Mouse (Mus musculus): Measurements from ENCODE around the gene Rpp14. TPM values are rescaled to one million over a fixed set of nuclear protein-coding genes. Genes with fewer than 3 reads are reported as not detected.

The Rpp14 gene
- polyA plus RNA-seq, 1 experiment from 2014 or later = 48.0 TPM

- no peak for ATAC-seq (ENCODE audit: low FRiP score, low read depth)
- WGBS = 64% methylated on average over 8 of the region's 8 CpGs
- no peaks in the 10 kb centered on the region for H3K4me1 ChIP-seq
- H3K27ac ChIP-seq = no peak overlapping the region
- H3K27me3 ChIP-seq (replicated peaks) = no peaks in the 10 kb centered on the region
- H3K36me3 ChIP-seq = peaks cover 24% of the 10 kb centered on the region
- H3K9ac ChIP-seq = no peak overlapping the region
- H3K4me3 ChIP-seq = no peak overlapping the region
- H3K4me2 ChIP-seq (replicated peaks) = no peak overlapping the region
- H3K9me3 ChIP-seq = no peaks in the 10 kb centered on the region
Observed at GRCm38 (mm10) chr14:8044330-8044729, 35.8 kb upstream of the Rpp14 start.

DNA sequence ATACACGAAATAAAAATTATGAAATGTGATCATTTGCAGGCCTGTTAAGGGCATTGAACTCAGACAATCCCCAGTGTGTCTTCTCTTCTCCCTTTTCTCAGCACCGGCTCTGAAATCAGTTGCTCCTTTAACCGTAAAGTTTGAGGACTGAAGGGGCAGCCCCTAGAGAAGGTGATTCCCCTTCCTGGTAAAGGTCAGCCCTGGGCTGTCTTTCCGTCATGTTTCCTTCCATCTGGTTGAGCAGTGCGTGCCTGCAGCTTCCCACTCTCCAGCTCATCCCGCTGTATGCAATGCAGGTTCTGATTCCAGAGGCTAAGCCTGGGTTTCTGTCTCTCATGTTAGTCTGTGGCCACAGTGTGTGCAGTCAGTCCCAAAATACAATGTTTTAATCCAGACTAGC, 35.4 kb upstream of the Rpp14 start:
- Histone ChIP-seq H3K27ac (no peak overlapping the region), H3K4me1 (no peaks in the 10 kb centered on the region), H3K36me3 (peaks cover 26% of the 10 kb centered on the region), H3K9me3 (no peaks in the 10 kb centered on the region), H3K4me2 (replicated peaks) (no peak overlapping the region), H3K9ac (no peak overlapping the region), H3K27me3 (replicated peaks) (no peaks in the 10 kb centered on the region), H3K4me3 (no peak overlapping the region)
- 89% methylated on average over 6 of the region's 6 CpGs for WGBS
- no peak for ATAC-seq (ENCODE audit: low FRiP score, low read depth)

DNA sequence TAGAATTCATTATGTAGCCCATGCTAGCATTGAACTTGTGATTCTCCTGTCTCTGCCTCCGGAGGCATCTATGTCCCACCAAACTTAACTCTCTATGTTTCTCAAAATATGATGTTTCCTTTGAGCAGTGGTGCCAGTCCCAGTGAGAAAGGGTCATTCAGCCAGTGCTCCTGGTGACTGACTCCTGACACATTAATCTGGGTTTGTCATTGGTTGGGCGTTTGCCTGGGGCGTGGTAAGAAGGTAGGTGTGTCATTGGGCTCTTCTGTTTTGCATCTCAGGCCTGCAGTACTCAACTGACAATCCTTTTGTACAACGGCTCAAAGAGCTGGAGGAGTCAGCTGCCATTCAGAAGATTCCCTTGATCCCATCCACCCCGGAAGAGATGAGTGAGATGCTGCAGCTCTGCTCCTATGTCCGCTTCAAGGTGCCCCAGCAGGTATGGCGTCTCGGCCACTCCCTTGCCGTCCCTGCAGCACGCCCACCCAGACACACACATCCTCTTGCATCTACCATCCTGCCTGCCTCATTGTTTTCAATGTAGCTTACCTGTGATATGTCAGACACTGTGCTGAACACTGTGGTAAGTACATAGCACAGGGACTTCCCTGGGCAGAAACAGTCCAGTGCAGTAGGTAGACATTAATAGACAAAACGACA, 34.9 kb upstream of the Rpp14 start:
- peaks cover 30% of the 10 kb centered on the region for H3K36me3 ChIP-seq
- 88% methylated on average over 11 of the region's 11 CpGs for WGBS

GRCm38 (mm10) chr14:8046839-8047238, 33.3 kb upstream of the Rpp14 start:
- no peak overlapping the region for H3K4me2 ChIP-seq (replicated peaks)
- no peaks in the 10 kb centered on the region for H3K27me3 ChIP-seq (replicated peaks)
- no peaks in the 10 kb centered on the region for H3K9me3 ChIP-seq
- H3K4me3 ChIP-seq = no peak overlapping the region
- peaks cover 33% of the 10 kb centered on the region for H3K36me3 ChIP-seq
- no peak overlapping the region for H3K27ac ChIP-seq
- H3K4me1 ChIP-seq = no peaks in the 10 kb centered on the region
- no peak overlapping the region for H3K9ac ChIP-seq
- 98% methylated on average over 6 of the region's 6 CpGs for WGBS
- ATAC-seq (ENCODE audit: low FRiP score, low read depth) = no peak

More for the DNA sequence above, 34.9 kb upstream of the Rpp14 start:
- H3K9me3 ChIP-seq = no peaks in the 10 kb centered on the region
- ATAC-seq (ENCODE audit: low FRiP score, low read depth) = no peak
- H3K27me3 ChIP-seq (replicated peaks) = no peaks in the 10 kb centered on the region
- no peak overlapping the region for H3K4me2 ChIP-seq (replicated peaks)
- H3K4me1 ChIP-seq = no peaks in the 10 kb centered on the region
- no peak overlapping the region for H3K4me3 ChIP-seq
- no peak overlapping the region for H3K9ac ChIP-seq
- H3K27ac ChIP-seq = no peak overlapping the region

GRCm38 (mm10) chr14:8049334-8049733, 30.8 kb upstream of the Rpp14 start:
- peaks cover 38% of the 10 kb centered on the region for H3K36me3 ChIP-seq

DNA sequence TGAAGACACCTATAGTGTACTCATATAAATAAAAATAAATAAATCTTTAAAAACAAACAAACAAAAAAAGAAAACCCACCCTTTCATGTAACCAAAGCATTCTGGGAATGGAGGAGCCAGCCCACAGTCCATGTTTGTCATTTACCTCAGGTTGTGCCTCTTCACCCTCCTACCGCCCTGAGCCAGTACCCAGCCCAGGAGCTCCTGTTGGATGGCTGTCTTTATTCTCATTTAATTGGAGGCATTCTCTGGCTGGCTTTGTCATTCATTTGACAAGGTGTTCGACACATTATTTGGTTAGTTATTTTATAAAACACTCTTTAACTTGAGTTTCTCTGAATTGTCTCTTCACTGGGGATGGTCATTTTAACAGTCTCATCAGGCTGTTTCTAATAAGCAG, 28.3 kb upstream of the Rpp14 start:
- 91% methylated on average over 2 of the region's 2 CpGs for WGBS
- Histone ChIP-seq H3K4me3 (no peak overlapping the region), H3K27me3 (replicated peaks) (no peaks in the 10 kb centered on the region), H3K27ac (no peak overlapping the region), H3K4me1 (peaks cover 4% of the 10 kb centered on the region), H3K9me3 (no peaks in the 10 kb centered on the region), H3K36me3 (peaks cover 28% of the 10 kb centered on the region), H3K9ac (no peak overlapping the region), H3K4me2 (replicated peaks) (no peak overlapping the region)
- no peak for ATAC-seq (ENCODE audit: low FRiP score, low read depth)

More at GRCm38 (mm10) chr14:8049334-8049733, 30.8 kb upstream of the Rpp14 start:
- H3K4me2 ChIP-seq (replicated peaks) = no peak overlapping the region
- ATAC-seq (ENCODE audit: low FRiP score, low read depth) = no peak
- no peak overlapping the region for H3K27ac ChIP-seq
- no peaks in the 10 kb centered on the region for H3K27me3 ChIP-seq (replicated peaks)
- no peak overlapping the region for H3K4me3 ChIP-seq
- H3K9me3 ChIP-seq = no peaks in the 10 kb centered on the region
- H3K4me1 ChIP-seq = peaks cover 4% of the 10 kb centered on the region
- no peak overlapping the region for H3K9ac ChIP-seq
- 89% methylated on average over 10 of the region's 10 CpGs for WGBS

- H3K9me3 ChIP-seq = no peaks in the 10 kb centered on the region
- no peaks in the 10 kb centered on the region for H3K27me3 ChIP-seq (replicated peaks)
- no peak overlapping the region for H3K9ac ChIP-seq
- no peak overlapping the region for H3K4me2 ChIP-seq (replicated peaks)
- ATAC-seq (ENCODE audit: low FRiP score, low read depth) = no peak
- 98% methylated on average over 7 of the region's 7 CpGs for WGBS
- H3K4me3 ChIP-seq = no peak overlapping the region
- H3K4me1 ChIP-seq = peaks cover 4% of the 10 kb centered on the region
- H3K36me3 ChIP-seq = peaks cover 22% of the 10 kb centered on the region
- H3K27ac ChIP-seq = no peak overlapping the region
Observed at GRCm38 (mm10) chr14:8052661-8053060, 27.5 kb upstream of the Rpp14 start.

DNA sequence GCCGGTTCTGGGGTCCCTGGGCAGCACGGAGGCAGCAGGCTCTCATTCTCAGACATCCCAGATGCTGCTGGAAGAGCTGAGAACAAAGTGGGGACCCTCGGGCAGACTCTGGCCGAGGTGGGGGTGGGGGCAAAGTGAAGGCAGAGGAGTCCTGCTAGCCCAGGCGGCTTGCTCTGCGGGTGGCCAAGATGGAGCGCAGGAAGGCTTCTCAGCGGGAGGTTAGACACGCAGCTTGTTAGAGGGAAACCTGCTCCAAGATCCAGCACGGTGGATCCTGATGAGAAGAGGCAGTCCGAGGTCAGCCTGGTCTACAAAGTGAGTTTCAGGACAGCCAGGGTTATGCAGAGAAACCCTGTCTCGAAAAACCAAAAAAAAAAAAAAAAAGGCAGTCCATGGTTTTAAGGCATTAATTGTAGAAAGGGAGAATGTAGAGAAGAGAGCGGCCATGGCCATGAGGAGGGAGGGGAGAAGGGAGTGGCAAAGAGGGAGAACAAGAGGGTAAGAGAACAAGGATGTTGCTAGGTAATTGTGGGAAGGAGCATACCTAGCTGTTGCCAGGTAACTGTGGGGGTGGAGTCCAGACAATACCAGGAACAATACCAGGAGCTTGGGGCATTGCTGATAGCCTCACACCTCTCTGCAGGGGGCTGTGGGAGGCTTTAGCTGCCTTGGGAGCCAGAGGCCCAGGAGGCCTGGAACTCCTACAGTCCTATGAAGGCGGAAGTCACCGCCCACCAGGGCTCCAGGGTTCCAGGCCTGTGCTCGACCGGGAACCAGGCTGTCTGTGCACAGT, 25.7 kb upstream of the Rpp14 start:
- peaks cover 14% of the 10 kb centered on the region for H3K36me3 ChIP-seq
- H3K9ac ChIP-seq = no peak overlapping the region
- no peaks in the 10 kb centered on the region for H3K9me3 ChIP-seq
- H3K4me3 ChIP-seq = no peak overlapping the region
- H3K4me1 ChIP-seq = peaks cover 4% of the 10 kb centered on the region
- H3K4me2 ChIP-seq (replicated peaks) = no peak overlapping the region
- no peak for ATAC-seq (ENCODE audit: low FRiP score, low read depth)
- 26% methylated on average over 17 of the region's 17 CpGs for WGBS
- no peak overlapping the region for H3K27ac ChIP-seq
- H3K27me3 ChIP-seq (replicated peaks) = no peaks in the 10 kb centered on the region

GRCm38 (mm10) chr14:8056076-8056475, 24.1 kb upstream of the Rpp14 start:
- WGBS = 90% methylated on average over 5 of the region's 5 CpGs
- Histone ChIP-seq H3K36me3 (peaks cover 7% of the 10 kb centered on the region), H3K4me2 (replicated peaks) (no peak overlapping the region), H3K4me1 (peaks cover 4% of the 10 kb centered on the region), H3K27ac (no peak overlapping the region), H3K27me3 (replicated peaks) (no peaks in the 10 kb centered on the region), H3K9me3 (no peaks in the 10 kb centered on the region), H3K9ac (no peak overlapping the region), H3K4me3 (no peak overlapping the region)
- ATAC-seq (ENCODE audit: low FRiP score, low read depth) = no peak

DNA sequence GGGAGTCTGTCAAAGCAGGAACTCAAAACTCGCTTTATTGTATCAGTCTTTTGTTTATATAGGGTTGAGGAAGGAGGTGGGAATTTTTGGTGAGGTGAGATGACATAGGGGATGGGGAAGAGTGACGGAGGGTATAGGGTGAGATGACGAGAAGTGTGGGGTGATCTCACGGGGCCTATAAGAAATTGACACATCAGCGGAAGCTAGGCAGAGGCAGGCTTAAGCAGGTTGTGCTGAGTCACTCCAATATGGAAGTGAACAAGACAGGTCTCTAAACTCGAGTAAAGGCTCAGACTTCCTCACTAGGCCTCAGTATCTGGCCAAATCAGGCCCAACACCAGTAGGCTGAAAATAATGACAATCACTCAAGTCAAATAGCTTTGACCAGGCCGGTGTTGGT, 20.2 kb upstream of the Rpp14 start:
- no peak for ATAC-seq (ENCODE audit: low FRiP score, low read depth)
- H3K4me3 ChIP-seq = no peak overlapping the region

GRCm38 (mm10) chr14:8062076-8062475, 18.1 kb upstream of the Rpp14 start:
- Histone ChIP-seq H3K4me1 (peaks cover 14% of the 10 kb centered on the region), H3K36me3 (no peaks in the 10 kb centered on the region), H3K27me3 (replicated peaks) (no peaks in the 10 kb centered on the region), H3K27ac (no peak overlapping the region), H3K4me3 (no peak overlapping the region), H3K9me3 (no peaks in the 10 kb centered on the region), H3K4me2 (replicated peaks) (no peak overlapping the region), H3K9ac (no peak overlapping the region)
- 37% methylated on average over 3 of the region's 3 CpGs for WGBS
- peak; percentile 71 for ATAC-seq (ENCODE audit: low FRiP score, low read depth)

More for the DNA sequence above, 20.2 kb upstream of the Rpp14 start:
- Histone ChIP-seq H3K9me3 (no peaks in the 10 kb centered on the region), H3K4me2 (replicated peaks) (no peak overlapping the region), H3K9ac (no peak overlapping the region), H3K36me3 (no peaks in the 10 kb centered on the region), H3K27ac (no peak overlapping the region), H3K4me1 (peaks cover 14% of the 10 kb centered on the region), H3K27me3 (replicated peaks) (no peaks in the 10 kb centered on the region)
- WGBS = 96% methylated on average over 7 of the region's 7 CpGs

DNA sequence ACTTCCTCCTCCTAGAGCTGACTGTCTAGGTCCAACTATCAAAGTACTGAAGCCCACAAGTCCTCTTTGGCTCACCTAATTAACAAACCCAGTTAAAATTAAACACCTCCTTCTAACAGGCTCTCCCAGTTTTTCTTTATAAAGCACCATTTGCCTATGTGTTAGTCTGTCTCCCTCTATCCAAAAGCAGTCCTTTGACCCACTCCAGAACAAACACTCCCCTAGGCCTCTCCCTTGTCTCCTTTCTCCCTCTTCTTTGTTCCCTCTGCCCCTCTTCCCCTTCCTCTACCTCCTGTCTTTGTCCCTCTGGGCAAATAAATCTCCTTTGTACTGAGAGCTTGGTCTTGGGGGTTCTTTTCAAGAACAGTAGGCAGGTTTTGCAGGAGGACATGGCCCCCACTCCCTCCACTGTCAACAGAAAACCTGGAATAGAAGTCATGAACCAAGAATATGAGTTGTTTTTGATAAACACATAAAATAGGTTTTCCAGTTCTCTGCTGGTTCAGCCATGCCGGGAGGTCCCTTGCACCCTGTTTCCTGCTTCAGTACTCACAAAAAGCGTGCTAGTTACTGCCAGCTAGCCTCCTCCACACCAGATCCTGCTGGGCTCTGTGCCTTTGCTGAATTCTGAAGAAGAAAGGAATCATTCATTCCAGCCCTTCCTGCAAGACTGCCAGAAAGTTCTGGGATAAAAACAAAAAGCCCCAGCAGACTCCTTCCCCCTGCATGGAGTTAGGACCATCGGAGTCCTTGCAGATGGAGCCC, 17.4 kb upstream of the Rpp14 start:
- no peak overlapping the region for H3K27ac ChIP-seq
- 39% methylated on average over 3 of the region's 3 CpGs for WGBS
- ATAC-seq (ENCODE audit: low FRiP score, low read depth) = peak; percentile 58; the same call in 1 of the 2 replicates

More for the DNA sequence above, 17.4 kb upstream of the Rpp14 start:
- H3K4me2 ChIP-seq (replicated peaks) = no peak overlapping the region
- peaks cover 14% of the 10 kb centered on the region for H3K4me1 ChIP-seq
- no peaks in the 10 kb centered on the region for H3K27me3 ChIP-seq (replicated peaks)
- H3K4me3 ChIP-seq = no peak overlapping the region
- no peak overlapping the region for H3K9ac ChIP-seq
- no peaks in the 10 kb centered on the region for H3K36me3 ChIP-seq
- H3K9me3 ChIP-seq = no peaks in the 10 kb centered on the region
